Mouse (Mus musculus): ENCODE results near the gene Scp2.

DNA sequence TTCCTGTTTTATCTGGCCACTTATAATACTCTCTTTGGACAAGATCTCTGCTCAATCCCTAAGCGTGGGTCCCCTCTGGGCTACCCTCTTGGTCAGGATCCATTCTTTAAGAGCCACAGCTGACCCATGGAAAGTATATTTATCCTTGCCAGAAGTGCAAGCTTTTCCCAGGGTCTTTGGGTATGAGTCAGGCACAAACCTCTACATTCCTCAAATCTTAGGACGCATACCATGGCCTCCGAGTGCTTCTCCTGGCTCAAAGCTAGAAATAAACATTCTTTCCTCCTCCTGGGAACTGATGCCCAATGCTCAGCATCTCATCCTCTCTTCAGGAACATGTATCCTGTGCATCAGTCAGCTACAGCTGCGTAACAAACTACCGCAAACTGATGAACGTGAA lies 149.8 kb downstream of the Scp2 start:
- TF ChIP-seq CTCF (IDR thresholded peaks at IDR 0.05; ENCODE audit: borderline replicate concordance, extremely low read depth, insufficient read depth, insufficient read length) (no peak), POLR2A (IDR thresholded peaks at IDR 0.05; ENCODE audit: borderline replicate concordance, extremely low read depth, insufficient read depth, insufficient read length, poor library complexity, severe bottlenecking) (no peak)

All from brain, embryonic 14.5 days (tissue).